Mouse (Mus musculus) heart, embryonic 12.5 days (tissue): ENCODE data around the gene Clec2i. TPM values are rescaled to one million over a fixed set of nuclear protein-coding genes. Genes with fewer than 3 reads are reported as not detected.
A peak's percentile ranks its signal among the peaks of the same experiment; 100 is the strongest.
"Not testable (repeated sequence)": the region's sequence is repeated elsewhere in the genome, so short reads cannot be mapped to it uniquely, and the experiment has no call there.

Experiments used
- ATAC-seq: fragments of 200-750 bp; cut with Nextera tagmentation; 2 replicates; pipeline ENCODE4 v1.8.0; 2017; ENCODE audit warnings: moderate TSS enrichment, moderate library complexity; ENCODE audit not compliant: insufficient number of reproducible peaks, low FRiP score
- H3K27ac ChIP-seq: fragments of 300-500 bp; sonication (generic); 2 replicates; pipeline ENCODE4 v1.5.1; 2016; ENCODE audit warnings: mild to moderate bottlenecking, moderate library complexity; ENCODE audit not compliant: poor library complexity, severe bottlenecking
- H3K27me3 ChIP-seq: fragments of 300-500 bp; sonication (generic); replicated peaks from 2 replicates; pipeline ENCODE4 v1.6.1; 2016; ENCODE audit warnings: mild to moderate bottlenecking, moderate library complexity
- H3K36me3 ChIP-seq: fragments of 300-500 bp; sonication (generic); 2 replicates; pipeline ENCODE4 v1.6.1; 2016; ENCODE audit warnings: mild to moderate bottlenecking, moderate library complexity
- H3K4me1 ChIP-seq: fragments of 300-500 bp; sonication (generic); replicated peaks from 2 replicates; pipeline ENCODE4 v1.6.1; 2016; ENCODE audit warnings: mild to moderate bottlenecking
- H3K4me2 ChIP-seq: fragments of 300-500 bp; sonication (generic); 2 replicates; pipeline ENCODE4 v1.6.1; 2016; ENCODE audit warnings: mild to moderate bottlenecking, moderate library complexity
- H3K4me3 ChIP-seq: fragments of 300-500 bp; sonication (generic); 2 replicates; pipeline ENCODE4 v1.5.1; 2016; ENCODE audit warnings: mild to moderate bottlenecking
- H3K9ac ChIP-seq: fragments of 300-500 bp; sonication (generic); 2 replicates; pipeline ENCODE4 v1.6.1; 2016; ENCODE audit warnings: mild to moderate bottlenecking, moderate library complexity
- H3K9me3 ChIP-seq: fragments of 300-500 bp; sonication (generic); replicated peaks from 2 replicates; pipeline ENCODE4 v1.6.1; 2016; ENCODE audit warnings: mild to moderate bottlenecking, moderate library complexity
- WGBS: fragments of 180-500 bp; shearing (Covaris S2); methylation state at CpG from one replicate; pipeline ENCODE4 v1.1.7; 2016; 5-methylcytosine and 5-hydroxymethylcytosine counted together
- polyA plus RNA-seq: library from polyadenylated mRNA; unstranded; fragments of >200 nt; fragmentation: Nextera tagmentation; extraction: Ambion mirVana; gene quantifications from 2 replicates; pipeline ENCODE4 v1.2.1, GENCODE M21; 2016

The Clec2i gene
- polyA plus RNA-seq, 1 experiment from 2014 or later: not detected

DNA sequence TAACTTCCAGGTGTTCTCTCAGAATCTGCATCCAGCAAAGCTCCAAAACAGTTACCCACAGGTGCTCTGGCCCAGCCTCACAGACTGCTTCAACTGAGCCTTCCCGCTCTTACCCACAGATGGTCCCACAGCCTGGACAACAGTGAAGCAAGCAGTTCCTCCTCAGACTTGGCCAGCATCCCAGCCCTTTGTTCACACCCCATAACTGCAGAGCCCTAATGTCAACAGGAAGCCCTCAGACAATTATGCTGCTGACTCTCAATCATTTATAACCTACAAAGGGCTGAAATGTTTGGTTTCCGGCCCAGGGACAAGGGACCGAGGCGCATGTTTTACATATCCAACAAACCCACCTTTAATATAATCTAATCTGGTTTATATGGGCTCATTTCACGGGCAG is 31.1 kb upstream of the Clec2i start:
- H3K27ac ChIP-seq: no peak overlapping the region
- WGBS: 55% methylated on average over 5 of the region's 5 CpGs
- H3K4me2 ChIP-seq: no peak overlapping the region
- no peaks in the 10 kb centered on the region for H3K36me3 ChIP-seq
- no peak overlapping the region for H3K9ac ChIP-seq
- no peaks in the 10 kb centered on the region for H3K4me1 ChIP-seq
- no peaks in the 10 kb centered on the region for H3K9me3 ChIP-seq
- ATAC-seq: peak; percentile 63
- no peak overlapping the region for H3K4me3 ChIP-seq
- no peaks in the 10 kb centered on the region for H3K27me3 ChIP-seq

DNA sequence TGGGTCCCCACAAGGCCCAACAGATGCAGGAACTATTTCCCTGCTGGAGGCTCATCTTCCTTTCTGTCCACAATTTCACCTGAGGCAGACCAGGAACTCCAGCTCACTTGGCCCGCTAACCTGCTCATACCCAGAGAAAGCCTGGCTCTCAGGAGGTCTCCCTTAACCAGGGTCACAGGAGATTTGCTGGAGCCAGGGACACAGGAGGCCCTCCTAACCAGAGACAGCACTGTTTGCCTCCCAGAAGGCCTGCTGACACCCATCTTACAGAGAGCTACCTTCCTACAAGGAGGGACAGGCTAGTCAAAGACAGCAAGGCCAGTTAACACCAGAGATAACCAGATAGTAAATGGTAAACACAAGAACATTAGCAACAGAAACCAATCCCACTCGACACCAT is 29.4 kb upstream of the Clec2i start:
- Histone ChIP-seq H3K9me3 (no peaks in the 10 kb centered on the region), H3K9ac (no peak overlapping the region), H3K36me3 (no peaks in the 10 kb centered on the region), H3K4me3 (no peak overlapping the region), H3K4me1 (no peaks in the 10 kb centered on the region), H3K27me3 (no peaks in the 10 kb centered on the region), H3K4me2 (no peak overlapping the region), H3K27ac (no peak overlapping the region)
- WGBS: 80% methylated on average over 2 of the region's 2 CpGs
- ATAC-seq: no peak

DNA sequence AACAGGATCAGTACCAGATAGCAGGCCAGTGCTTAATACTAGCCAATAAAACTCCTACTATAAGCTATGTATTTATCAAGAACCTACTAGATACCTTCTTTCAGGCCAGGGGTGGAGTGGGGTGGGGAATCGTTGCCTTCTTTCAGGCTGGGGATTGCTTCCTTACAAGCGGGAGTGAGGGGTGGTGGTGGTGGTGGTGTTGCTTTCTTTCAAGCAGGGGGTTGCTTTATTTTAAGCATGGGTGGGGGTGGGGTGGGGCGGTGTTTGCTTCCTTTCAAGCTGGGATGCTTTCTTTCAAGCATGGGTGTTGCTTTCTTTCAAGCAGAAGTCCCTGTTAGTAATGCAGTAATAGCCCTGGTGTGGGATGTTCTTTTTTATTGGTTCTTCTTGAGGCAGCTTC is 18.5 kb upstream of the Clec2i start:
- H3K4me1 ChIP-seq: no peaks in the 10 kb centered on the region
- H3K4me3 ChIP-seq: no peak overlapping the region
- no peaks in the 10 kb centered on the region for H3K36me3 ChIP-seq
- 22% methylated on average over 3 of the region's 3 CpGs for WGBS
- H3K4me2 ChIP-seq: no peak overlapping the region
- H3K9me3 ChIP-seq: no peaks in the 10 kb centered on the region
- no peaks in the 10 kb centered on the region for H3K27me3 ChIP-seq
- no peak overlapping the region for H3K9ac ChIP-seq
- no peak for ATAC-seq
- no peak overlapping the region for H3K27ac ChIP-seq

DNA sequence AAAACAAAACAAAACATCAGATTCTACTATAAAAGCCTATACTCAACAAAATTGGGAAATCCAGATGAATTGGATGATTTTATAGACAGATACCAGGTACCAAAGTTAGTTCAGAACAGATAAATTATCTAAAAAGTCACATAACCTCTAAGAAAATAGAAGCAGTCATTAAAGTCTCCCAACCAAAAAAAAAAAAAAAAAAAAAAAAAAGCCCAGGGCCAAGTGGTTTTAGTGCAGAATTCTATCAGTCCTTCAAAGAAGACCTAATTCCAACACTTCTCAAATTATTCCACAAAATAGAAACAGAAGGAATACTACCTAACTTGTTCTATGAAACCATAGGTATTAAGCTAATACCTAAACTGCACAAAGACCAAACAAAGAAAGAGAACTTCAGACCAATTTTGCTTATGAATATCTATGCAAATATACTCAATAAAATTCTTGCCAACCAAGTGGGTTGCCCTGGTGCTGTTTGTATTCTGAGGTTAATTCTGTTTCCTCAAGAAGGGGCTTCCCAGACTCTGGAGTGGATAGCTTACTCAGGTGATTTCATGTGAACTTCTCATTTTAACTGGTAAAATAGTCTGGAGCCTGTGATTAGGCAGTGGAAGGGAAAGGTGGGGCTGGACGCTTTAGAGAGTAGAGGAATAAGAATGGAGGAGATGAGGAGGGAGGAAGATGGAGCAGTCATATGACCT is 15.3 kb upstream of the Clec2i start:
- Histone ChIP-seq H3K4me2 (no peak overlapping the region), H3K27me3 (no peaks in the 10 kb centered on the region), H3K4me1 (no peaks in the 10 kb centered on the region), H3K27ac (no peak overlapping the region), H3K36me3 (no peaks in the 10 kb centered on the region), H3K9me3 (no peaks in the 10 kb centered on the region), H3K9ac (no peak overlapping the region), H3K4me3 (no peak overlapping the region)
- WGBS: 79% methylated on average over 1 of the region's 1 CpGs
- no peak for ATAC-seq

DNA sequence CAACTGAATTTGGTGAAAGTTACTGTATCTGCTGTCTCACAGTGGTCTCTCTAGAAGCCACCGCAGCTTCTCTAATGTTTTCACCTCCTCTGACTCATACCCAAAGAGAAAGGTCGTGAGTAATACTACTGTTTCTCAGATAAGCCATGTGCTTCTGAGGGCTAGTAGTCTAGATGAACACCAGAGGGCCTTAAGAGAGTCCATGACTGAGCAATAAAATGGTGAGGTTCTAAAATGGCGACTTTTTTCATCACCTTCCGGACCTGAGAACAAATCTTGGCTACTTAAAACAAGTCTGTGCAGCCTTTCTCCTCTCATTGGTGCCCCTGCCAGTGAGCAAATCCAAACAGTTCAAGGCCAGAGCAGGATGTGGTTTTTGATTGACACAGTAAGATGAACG is 1.4 kb downstream of the Clec2i start:
- no peak for ATAC-seq
- no peak overlapping the region for H3K9ac ChIP-seq
- 67% methylated on average over 5 of the region's 5 CpGs for WGBS
- H3K36me3 ChIP-seq: no peaks in the 10 kb centered on the region
- no peaks in the 10 kb centered on the region for H3K9me3 ChIP-seq
- no peak overlapping the region for H3K4me2 ChIP-seq
- H3K4me1 ChIP-seq: no peaks in the 10 kb centered on the region
- H3K27me3 ChIP-seq: no peaks in the 10 kb centered on the region
- H3K27ac ChIP-seq: no peak overlapping the region
- no peak overlapping the region for H3K4me3 ChIP-seq

DNA sequence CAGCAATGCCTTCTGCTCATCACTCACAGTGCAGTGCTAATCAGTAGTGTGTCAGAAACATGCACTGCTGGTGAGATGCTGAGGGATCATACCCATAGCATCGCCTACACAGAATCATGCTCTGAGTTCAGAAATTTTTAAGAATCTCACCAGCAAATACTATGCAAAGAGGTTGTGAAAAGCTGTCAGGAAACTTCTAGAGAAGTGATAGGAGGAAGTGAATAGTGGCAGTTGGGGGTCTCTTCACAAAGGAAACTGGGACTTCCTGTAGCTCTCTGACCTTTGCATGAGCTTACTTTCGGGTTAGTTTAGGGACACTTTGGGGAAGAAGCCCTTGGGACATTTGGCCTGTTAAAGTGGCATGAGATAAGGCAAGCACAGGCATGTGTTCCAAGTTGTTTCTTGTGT is 3.6 kb downstream of the Clec2i start, which contains the start of gene BC035044:
Gene BC035044, minus strand, starts transcription at position 179 of the 408 bp plus-strand sequence.
- no peak within 1 kb of the TSS for H3K4me2 ChIP-seq
- no peak within 1 kb of the TSS for H3K9ac ChIP-seq
- no peaks in the 10 kb centered on the region for H3K27me3 ChIP-seq
- H3K9me3 ChIP-seq: no peaks in the 10 kb centered on the region
- 55% methylated on average over 2 of the region's 2 CpGs for WGBS
- no peaks in the 10 kb centered on the region for H3K4me1 ChIP-seq
- ATAC-seq: no peak
- no peak within 1 kb of the TSS for H3K4me3 ChIP-seq
- no peaks in the 10 kb centered on the region for H3K36me3 ChIP-seq
- H3K27ac ChIP-seq: no peak within 1 kb of the TSS

DNA sequence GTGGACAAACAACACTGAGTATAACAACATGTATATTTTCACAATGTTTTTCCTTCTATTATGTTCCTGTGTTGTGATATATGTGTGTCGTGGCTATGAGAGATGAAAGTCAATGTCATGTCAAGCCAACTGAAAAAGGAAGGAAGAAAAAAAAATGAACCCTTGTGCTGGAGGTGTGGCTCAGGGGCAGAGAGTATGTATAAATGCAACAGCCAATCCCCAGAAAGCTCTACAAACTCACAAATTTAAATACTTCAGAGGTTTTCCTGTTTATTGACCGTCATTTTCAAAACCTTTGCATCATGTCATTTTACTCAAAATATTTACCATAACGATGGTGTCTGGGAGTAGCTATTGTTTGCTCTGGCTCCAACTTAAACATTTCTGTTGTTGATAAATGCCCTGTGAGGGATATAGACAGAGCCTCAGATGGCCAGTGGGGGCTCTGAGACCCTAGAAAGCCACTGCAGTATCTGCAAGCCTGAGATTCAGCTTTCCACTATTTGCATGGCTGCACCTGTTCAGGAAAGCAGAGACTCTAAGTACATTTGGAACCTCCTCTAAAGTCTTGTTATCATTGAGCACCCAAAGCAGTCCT is 8.1 kb downstream of the Clec2i start:
- H3K9ac ChIP-seq: no peak overlapping the region
- no peaks in the 10 kb centered on the region for H3K9me3 ChIP-seq
- H3K4me3 ChIP-seq: no peak overlapping the region
- no peak for ATAC-seq
- no peak overlapping the region for H3K27ac ChIP-seq
- H3K4me1 ChIP-seq: no peaks in the 10 kb centered on the region
- no peak overlapping the region for H3K4me2 ChIP-seq
- H3K36me3 ChIP-seq: no peaks in the 10 kb centered on the region
- 76% methylated on average over 3 of the region's 3 CpGs for WGBS
- H3K27me3 ChIP-seq: no peaks in the 10 kb centered on the region

DNA sequence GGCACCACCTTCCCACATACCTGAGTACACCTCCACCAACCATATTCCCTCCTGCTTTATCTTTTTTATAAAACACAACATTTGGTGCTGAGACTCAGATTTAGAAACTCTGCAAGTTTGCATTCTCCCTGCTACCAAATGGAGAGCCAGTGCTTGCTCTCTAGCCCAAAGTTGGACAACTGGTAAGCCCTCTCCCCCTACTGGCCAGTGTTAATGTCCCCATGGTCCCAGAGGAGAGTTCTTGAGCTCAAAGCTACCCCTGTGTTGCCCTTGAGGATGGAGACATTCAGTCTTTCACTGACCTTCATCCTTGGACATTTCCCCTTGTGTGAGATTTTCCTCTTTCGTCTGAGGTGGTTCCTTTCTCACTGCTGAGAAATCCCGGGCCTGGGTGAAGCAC is 12.7 kb downstream of the Clec2i start:
- Histone ChIP-seq H3K4me1 (no peaks in the 10 kb centered on the region), H3K9ac (no peak overlapping the region), H3K9me3 (0 out of 2 replicates have a peak, but pooled peaks cover 6% of the 10 kb centered on the region), H3K27me3 (no peaks in the 10 kb centered on the region), H3K4me3 (no peak overlapping the region), H3K4me2 (no peak overlapping the region), H3K36me3 (no peaks in the 10 kb centered on the region), H3K27ac (no peak overlapping the region)
- WGBS: 76% methylated on average over 2 of the region's 2 CpGs
- ATAC-seq: no peak

DNA sequence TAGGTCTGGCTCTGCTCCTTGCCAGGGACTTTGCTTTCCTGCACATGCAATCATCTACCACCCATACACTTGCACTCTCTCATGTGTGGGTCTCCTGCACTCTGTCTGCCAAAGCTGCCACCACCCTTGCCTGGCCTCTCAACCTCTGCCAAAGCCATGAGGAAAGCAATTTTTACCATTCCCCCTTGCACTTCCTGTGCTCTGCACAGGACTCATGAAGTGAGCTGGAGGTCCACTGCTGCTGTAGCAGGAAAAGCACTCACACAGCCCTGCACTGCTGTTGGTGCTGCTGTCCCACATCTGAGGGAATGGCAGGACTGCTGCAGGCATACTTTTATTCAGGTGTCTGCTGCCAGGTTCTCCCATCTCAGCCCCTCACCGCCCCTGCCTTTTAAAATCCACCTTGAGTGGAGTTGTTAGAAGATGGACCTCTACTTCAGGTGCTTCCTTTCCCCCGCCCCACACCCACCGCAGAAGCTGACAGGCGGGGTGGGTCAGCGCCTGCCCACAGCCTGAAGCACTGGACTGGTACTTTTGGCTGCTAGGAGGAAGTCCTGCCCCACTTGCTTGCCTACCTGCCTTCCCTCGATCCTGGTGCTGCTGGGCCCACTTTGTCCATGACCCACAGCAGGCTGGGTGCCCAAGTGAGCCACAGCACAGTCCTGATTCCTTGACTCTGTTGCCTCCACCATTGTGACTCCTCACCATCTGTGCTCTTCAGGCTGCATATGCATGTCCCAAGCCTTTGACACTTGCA is 13.6 kb downstream of the Clec2i start:
- H3K9me3 ChIP-seq, H3K27me3 ChIP-seq, H3K27ac ChIP-seq, H3K4me2 ChIP-seq, H3K4me3 ChIP-seq, H3K4me1 ChIP-seq, ATAC-seq, H3K36me3 ChIP-seq, H3K9ac ChIP-seq: not testable (repeated sequence)
- WGBS: 78% methylated on average over 6 of the region's 6 CpGs

DNA sequence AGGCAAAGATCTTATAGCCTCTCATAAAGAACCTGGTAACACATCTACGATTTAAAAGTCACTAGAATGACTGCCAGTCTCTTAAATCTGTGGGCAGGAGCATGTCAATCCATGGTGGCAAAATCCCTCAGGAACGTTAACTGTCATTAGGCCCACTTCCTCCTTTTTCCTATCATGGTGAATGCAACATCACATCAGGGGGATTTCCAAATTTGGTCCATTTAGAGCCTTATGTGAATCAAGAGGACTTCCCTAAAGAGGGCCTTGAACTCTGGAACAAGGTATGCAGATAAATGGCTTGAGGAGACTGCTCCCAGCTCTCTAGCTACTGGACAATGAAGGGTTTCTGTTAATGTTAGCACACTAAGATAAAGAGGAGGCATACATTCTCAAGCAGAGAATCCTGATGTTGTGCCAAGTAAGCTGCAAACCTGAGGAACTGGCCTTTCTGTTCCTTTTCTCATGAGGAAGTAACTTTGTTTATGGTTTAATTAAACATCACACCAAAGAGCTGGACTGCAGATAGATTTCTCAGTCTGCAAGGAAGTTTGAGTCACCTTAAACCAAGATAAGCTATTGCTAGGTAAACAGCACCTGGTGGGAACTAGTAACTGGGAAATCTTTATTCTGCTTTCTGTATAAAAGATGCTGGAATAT is 26.3 kb downstream of the Clec2i start:
- Histone ChIP-seq H3K9me3 (no peaks in the 10 kb centered on the region), H3K4me3 (no peak overlapping the region), H3K4me2 (no peak overlapping the region), H3K4me1 (no peaks in the 10 kb centered on the region), H3K27ac (no peak overlapping the region), H3K27me3 (no peaks in the 10 kb centered on the region), H3K36me3 (no peaks in the 10 kb centered on the region), H3K9ac (no peak overlapping the region)
- no peak for ATAC-seq
- WGBS: 74% methylated on average over 2 of the region's 2 CpGs

DNA sequence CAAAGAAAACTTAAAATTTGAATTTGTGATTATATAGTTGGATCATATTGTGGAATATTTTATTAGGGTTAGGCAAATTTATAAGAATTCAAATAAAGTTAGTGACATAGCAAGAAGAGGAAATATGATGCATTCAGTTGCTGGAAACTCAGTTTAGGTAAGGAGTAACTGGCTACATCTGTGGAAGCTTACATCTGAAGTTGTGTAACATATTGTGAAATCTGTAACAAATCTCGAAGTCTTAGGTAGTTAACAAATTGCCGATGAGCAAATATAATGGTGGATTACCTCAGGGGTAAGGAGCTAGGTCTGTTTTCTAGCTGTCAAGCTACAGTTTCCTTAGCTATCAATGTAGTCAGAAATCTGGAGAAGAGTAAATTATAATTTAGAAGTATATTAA is 29.9 kb downstream of the Clec2i start:
- Histone ChIP-seq H3K4me2 (no peak overlapping the region), H3K9ac (no peak overlapping the region), H3K9me3 (peaks cover 2% of the 10 kb centered on the region), H3K4me3 (no peak overlapping the region), H3K27me3 (no peaks in the 10 kb centered on the region), H3K27ac (no peak overlapping the region), H3K36me3 (no peaks in the 10 kb centered on the region), H3K4me1 (no peaks in the 10 kb centered on the region)
- no peak for ATAC-seq
- 70% methylated on average over 2 of the region's 2 CpGs for WGBS
